Mouse (Mus musculus) embryo, embryonic 10 days (tissue): Measurements from ENCODE around the gene Kdm4a.

Experiments used
- DNase-seq: peaks from one replicate; pipeline ENCODE4 v3.0.0-alpha.2; 2015; ENCODE audit warnings: low spot score

Kdm4a gene

DNA sequence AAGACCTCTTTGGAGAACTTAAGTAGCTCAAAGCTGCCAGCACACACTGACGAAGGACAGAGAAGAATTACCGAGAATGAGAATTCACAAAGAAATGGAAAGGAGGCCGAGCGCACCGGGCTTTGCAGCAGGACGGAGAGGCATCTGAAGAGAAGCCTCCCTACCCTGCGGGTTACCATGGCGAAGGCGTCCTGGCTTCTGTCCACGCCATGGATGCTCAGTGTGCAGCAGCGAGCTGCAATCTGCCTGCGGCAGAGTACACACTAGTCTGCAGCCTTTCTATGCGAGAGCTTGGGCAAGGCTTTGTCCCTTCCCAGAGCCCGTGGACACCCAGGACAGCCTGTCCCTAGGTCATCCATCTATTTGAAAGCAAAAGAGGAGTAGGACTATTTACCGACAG, 23.3 kb downstream of the Kdm4a start:
- DNase-seq, result no peak

DNA sequence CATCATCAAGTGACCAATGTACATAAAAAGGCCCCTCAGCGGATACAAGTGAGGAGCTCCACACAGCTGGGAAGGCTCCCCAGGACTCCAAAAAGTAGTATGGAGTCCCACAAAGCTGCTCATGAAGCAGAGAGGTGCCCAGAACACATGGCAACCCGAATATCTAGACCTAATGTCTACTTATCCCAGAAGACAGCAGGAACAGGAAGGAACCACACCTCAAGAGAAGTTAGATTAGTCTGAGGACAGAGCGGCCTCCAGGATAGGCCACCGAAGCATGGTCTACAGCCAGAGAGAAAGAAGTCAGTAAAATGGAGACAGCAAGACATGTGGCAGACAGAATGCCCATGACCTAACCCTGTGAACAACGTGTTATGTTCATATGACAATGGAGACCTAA, 25.0 kb downstream of the Kdm4a start:
- DNase-seq, result no peak

DNA sequence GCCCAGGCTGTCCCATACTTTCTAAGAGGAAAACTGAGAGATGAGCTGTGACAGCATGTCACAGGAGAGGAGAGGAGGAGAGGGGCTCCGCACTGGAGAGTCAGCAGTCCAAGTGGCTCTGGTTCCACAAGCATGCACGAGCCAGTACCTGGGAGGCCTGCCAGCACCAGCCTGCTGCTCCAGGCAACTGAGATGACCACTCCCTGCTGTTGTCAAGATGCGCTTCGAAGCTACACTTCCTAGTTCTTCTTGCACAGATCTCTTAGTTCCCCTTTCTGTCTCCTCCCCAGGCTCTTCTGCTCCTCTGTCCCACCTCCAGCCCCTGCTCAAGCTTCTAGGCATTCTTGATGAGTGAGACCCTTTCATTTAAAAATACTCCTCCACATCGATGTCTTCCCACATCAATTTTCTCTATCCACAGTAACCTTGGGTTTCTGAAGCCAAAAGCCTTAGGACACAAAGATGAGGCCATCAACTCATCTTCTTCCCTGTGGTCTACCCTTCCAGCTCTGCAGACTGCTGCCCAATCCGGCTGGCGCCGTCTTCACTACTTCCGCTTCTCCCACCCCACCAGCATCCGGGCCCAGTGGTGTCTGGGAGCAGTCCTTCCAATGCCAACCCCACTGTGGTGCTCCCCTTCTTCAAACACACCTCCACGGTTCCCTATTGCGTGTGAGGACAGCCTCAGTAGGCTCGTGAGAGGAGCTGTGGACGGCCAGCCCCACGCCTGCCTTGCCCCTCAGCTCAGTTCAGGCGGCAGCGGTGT, 27.6 kb downstream of the Kdm4a start:
- no peak for DNase-seq

DNA sequence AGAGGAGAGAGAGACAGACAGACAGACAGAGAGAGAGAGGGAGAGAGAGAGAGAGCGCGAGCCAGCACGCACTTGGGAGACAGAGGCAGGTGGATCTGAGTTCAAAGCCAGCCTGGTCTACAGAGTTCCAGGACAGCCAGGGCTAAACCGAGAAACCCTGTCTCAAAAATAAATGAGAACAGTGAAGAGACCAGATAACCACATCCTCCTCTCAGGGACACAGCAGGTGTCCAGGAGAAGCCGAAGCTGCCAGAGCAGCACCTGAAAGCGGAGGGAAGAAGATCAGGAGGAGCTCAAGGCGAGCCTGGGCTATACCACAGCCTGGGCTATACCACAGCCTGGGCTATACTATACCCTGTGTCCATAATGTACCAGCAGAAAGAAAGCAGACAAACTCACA, 29.0 kb downstream of the Kdm4a start:
- DNase-seq, result no peak

DNA sequence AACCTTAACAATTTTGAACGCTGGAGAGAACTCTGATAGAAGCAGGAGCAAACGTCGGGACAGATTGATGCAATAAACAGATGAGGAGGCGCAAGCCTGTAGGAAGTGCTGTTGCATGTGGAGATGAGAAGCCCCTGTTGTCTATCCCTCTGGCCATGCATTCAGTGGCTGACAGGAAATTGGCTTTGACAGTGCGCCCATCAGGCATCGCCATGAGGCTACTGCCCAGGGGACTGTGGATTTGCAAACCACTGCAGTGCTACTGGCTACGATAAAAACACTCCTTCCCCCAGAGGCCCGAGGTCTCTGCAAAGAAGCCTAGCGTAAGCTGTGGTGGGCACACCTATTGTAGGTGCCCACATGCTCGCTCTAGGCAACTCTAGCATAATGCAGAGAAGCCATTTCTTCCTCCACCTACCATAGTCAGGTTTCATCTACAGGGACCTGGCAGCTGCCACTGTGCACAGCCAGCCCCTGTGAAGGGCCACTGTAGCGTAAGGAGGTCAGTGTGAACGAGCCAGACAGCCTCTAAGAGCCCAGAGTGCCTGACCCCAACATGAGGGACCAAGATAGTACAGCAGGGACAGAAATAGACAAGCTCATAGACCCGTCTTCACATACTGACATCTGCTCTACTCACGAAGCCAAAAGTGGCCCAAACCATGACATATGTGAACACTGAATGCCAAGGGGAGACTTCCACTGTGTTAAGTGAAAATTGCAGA, 29.7 kb downstream of the Kdm4a start:
- no peak for DNase-seq

DNA sequence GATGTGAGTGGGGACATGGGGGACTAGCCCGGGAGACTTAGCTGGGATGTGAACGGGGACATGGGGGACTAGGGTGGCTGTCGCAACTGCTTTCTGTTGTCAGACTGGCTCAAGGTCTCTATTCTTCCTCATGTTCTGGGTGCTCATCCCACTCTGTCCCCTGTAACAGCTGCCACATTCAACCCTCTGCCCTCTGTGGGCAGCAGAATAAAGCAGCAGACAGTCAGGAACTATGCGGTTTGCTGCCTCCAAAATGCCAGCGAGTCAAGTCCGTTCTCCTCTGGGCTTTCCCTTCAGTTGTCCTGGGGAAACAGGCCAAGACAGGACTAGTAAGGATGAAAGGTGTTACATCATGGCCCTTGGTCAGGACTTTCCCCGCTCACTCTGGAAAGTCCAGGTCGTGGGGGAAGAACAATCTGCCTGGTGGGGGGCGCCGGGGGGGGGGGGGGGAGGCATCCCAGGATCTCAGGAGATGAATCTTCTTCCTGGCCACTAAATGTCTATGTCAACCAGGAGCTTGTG, 30.7 kb downstream of the Kdm4a start:
- no peak for DNase-seq

DNA sequence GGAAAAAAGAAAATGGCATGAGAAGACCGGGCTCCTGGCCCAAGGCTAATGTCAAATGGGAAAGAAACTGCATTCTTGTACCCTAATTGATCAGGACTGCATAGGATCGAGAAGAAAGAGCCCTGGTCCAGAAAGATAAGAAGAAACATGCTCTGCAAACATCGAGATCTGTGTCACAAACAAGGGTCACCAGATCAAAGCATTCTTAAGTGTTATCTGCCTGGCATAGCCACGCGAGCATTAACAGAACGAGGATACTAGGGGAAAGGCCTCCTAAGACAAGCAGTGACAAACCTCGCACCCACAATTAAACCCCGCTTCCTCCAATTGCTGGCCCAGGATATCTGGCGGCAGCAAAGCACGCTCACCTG, 31.5 kb downstream of the Kdm4a start:
- DNase-seq, result no peak

DNA sequence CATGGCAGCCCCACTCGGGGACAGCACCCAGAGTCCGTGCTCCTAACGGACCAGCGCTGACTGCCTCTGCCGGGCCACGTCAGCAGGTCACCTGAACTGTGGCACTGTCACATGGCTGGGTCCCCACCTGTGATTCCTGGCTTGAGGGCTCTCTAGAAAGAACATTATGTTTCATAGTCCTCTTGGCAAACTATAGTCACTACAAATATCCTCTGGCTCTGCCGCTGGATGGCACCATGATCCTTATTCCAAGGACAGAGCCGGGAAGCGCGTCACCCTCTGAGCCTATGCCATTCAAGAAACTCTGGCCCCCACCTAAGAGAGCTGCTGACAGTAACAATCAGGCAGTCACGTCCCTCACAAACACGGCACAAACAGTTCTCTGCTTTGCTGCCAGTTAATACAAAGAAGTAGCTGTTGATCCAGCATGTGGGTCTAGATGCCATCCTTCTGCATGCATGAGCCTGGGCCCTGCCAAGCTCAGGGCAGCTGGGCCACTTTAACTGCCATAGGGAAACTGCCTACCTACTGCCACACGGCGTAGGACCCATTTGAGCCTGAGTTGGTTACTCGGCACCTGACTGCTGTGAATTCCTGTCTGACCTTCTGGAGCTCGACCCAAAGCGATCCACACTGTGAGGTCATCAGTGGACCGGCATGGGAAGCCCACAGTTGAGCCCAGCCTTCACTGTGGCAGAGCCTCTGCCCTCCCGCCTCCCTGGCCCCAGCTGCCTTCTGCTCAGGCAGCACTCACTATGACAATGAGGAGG, 32.1 kb downstream of the Kdm4a start:
- DNase-seq, result no peak

DNA sequence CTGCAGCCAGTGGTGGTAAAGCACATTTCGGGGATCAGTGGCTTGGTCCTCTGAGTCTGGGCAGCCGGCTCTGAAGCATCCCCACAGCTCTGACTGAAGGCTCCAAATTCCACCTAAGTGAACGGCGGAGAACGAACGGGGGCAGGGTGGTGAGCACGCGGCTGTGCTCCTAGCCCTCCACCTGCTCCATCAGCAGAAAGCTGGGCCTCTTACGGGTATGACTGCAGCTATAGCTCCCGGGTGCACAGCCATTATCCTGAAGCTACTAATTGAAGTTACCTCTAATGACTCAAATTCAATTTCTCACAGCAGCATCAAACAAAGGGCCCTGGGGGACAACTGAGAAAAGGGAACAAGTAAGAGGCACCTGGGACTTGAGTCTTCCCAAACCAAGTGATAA, 32.8 kb downstream of the Kdm4a start:
- no peak for DNase-seq

DNA sequence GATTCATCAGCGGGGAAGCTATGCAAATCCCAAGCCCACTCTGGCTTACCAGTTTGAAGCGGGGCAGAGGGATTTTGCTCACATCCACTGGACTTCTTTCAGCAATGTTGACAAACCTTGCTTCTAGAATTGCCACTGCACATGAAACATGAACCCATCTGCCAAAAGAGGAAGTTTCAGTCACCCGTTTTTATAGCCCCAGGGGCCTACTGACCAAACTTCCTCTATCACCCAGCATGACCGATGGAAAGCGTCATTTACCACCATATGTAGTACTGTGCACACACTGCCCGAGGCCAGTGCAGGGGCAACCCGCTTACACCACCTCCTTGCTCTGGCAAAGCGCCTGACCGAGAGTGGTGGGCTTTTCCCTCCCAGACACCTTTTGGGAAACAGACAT, 35.5 kb downstream of the Kdm4a start:
- DNase-seq, result no peak

DNA sequence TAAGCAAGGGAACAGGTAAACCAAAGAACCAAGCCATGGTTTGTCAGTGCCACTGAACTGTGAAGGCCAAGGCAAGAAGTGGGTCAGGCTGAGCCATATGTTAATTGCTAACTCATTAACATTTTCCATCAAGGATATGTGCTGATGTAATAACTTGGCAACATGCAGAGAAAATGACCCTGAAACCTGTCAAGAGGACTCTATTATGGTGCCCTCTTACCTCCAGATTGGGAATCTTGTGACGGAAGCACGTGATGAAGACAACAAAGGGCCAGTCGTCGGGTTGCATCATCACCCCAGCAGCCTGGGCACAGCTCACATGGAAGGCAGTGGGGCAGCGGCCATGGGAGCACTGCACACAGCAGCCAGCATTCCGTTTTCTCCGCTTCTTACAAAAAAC, 36.2 kb downstream of the Kdm4a start:
- no peak for DNase-seq

DNA sequence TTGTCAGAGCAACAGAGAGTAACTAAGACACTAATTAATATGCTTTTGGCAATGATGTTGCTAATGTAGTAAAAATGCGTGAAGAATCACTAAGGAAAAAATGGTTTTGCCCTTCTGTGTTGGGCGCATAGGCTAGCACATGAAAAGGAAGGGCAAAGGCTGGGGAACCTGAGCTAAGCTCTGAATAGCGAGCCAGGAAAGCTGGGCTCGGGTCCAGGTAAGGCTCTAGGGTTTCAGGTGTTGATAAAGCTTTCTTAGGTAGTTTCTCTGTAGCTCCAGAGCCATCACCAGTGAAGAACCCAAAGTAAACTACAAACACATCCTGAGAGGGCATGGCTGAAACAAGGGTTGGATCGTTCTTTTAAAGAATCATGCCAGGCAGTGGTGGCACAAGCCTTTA, 38.3 kb downstream of the Kdm4a start:
- DNase-seq, result no peak

DNA sequence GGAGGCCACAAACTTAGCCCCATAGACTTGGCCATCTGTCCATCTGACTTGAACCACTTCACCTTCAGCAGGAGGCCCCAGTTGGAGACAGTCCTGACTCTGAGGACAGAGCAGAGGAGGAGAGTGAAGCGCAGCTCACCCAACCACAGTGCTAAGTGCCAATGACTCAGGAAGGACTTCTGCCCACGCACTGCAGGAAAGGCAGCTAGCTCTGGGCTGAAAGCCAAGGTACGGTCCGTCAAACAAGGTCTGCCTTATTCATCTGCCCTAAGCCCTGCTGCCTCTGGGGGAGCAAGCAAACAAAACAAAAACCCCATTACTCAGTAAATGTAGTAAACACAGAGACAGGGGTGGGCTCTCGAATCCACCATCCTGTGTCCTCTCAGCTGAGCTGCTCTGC, 41.0 kb downstream of the Kdm4a start:
- DNase-seq, result no peak

DNA sequence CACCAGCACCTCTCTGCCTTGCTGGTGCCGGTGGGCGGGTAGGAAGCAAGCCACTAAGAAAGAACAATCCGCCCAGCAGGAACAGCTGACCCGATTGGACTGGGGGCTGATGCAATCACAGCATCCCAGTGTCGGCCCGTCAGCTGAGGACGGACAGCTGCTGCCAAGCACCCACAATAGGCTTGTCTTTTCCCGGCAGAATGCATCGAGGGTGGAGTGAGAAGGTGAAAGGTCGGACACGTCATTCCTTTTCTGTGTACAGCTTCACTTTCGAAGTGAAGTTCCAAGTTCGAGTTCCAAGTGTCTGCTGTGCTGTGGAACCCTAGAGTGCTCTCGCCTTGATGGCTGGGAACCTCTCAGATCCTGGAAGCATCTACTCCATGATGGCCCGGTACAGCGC, 42.0 kb downstream of the Kdm4a start:
- DNase-seq, result no peak

DNA sequence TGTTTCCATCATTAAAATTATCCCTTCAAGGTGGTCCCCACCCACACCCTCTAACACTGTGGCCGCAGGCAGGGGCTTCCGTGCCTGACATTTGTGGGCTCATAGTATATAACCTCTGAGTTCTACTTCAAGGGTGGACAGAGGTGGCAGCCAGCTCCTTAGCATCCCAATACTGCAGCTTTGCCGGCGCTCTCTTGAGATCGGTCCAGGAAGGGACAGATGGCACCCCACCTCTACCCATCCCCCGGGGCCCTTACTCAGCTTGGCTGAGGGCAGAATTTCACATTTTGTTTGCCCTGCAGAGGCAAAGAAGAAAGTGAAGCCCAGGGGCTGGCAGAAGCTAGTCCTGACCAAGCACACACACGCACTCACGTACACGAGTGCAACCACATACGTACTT, 42.5 kb downstream of the Kdm4a start:
- no peak for DNase-seq

DNA sequence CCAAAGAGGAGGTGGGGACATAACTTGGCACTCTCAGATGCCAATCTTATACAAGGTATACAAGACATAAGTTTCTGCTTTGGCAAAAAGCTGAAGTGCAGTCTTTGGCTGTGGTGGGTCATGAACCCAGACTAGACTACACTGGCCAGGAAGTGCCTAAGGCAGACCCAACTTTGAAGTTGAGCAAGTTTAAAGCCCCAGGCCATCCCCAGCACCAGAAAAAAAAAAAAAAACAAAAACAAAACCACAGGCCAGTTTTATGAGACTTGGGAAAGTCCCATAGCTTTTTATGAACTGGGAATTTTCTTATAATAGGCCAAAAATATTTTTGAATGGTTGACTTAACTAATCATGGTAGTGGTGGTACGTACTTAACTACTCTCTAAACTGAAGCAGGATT, 44.4 kb downstream of the Kdm4a start:
- no peak for DNase-seq

DNA sequence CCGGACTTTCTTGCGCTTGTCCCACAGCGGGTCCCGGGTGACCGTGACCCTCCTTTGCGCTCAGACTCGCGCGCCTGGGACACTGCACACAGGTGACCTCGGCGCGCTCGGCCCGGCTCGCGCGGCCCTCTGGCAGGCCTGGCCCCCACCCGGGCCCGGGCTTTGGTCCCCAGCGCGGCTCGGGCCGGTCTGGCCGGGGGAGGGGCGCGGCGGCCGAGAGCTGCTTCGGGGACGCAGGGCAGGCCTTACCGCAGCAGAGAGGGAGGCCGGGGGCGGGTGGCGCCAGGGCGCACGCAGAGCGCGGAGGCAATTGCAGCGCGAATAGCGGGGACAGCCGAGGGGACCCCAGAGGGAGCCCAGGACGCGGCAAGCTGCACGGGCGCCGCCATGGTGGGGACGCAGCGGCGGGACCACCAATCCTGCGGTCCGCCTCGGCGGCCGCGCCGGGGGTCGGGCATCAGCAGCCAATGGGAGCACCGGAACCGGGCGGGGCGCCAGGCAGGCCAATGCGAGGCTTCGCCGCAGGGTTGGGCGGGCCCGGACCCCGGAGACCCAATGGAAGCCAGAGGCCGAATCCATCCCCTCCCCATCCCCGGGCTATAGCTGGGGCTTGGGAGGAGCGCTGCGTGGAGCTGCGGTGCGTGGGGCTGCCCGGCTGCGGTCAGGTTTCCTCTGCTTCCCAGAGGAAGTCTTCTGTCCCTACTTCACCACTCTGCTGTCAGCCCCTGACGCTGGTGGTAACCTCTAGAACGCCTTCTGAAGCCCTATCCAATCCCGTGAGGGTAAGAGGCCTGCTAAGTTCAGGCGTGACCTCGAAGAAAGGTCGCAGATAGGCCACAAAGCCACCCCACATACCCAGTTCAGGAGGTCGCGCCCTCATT, 45.1 kb downstream of the Kdm4a start, which contains the start of gene St3gal3:
St3gal3 (minus strand) TSS at position 430 of the 881 bp plus-strand sequence.
- DNase-seq, result peak; percentile 95

DNA sequence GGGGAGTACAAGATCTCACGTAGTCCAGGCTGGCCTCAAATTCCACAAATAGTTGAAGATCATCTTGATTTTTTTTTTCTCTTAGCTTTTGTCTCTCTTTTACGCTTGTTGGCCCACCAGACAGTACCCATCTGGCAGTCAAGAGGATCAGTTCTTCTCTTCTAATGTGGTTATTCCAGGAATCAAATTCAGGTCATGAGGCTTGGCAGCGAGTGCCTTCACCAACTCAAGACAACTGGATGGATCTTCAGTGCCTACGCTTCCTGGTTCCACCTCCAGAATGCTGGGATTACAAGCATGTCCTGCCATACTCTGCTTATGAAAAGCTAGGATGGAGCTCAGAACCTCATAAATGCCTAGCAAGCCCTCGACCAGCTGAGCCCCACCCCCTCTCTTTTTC, 48.5 kb downstream of the Kdm4a start:
- no peak for DNase-seq

DNA sequence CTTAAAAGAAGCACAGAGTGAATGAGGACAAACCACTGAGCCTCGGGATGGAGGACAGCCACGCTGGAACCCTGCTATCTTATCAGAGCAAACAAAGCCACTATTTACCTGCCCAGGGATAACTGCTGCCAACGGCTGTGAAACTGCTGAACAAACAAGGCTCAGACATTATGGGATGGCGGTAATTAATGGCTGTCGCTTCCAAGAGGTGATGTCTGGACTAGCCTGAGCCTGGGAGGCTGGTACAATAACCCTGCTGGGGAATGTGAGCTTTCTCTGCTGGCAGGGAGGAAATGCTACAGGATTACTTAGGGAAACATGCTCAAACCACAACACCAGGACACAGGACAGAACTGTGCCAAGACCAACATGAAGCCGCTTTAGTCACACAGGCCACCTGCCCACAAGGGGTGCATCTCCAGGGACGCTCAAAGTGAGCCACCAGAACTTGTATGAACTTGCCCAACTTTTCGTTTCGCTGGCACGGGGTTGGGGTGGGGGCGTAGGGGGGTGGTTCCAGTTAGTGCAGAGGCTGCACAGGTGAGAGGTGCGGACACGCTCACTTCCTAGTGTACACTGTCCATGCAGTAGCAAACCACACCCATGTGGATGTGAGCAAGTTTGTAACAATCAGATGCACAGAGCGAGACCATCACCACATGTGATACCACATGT, 56.7 kb downstream of the Kdm4a start:
- DNase-seq, result no peak

DNA sequence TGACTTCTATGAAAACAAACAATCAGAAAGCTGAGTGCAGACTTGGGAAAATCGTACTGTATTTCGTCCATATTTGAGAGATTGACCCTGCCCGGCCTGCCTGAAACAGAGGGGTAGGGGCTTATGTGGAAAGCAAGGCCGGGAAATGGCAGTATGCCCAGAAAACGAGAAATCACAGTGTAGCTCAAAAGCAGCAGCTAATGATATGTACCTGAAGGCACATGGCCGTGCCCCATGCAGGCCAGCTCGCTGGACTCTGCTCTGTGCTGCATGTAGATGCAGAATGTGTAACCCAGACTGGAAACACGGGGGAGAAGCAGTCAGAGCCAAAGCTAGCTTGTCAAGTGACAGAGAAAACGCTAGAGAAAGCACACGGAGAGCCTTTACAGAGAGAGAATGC, 57.8 kb downstream of the Kdm4a start:
- no peak for DNase-seq

DNA sequence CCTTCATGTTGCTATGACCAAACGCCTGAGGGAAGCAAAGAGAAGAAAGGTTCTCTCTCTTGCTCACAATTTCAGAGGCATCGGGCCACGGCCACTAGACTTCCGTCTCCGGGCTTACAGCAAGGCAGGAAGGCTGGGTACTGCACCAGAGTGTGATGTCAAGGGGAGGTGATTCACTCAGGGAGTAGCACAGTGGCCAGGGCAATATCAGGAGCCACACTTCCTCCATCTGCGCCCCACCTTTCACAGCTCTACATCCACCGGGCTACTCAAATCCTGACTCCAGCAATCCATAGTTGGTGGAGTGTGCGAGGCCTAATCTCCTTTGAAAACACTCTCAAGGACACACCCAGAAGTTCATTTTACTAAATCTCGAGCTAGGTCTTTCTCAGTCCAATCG, 62.3 kb downstream of the Kdm4a start:
- no peak for DNase-seq
